Mouse (Mus musculus) thymus, adult 2 months (tissue): ENCODE measurements around the gene Dclre1c. TPM values are rescaled to one million over a fixed set of nuclear protein-coding genes. Genes with fewer than 3 reads are reported as not detected.
A peak's percentile ranks its signal among the peaks of the same experiment; 100 is the strongest.

Experiments used
- DNase-seq: peaks from one replicate; pipeline ENCODE4 v3.0.0; 2021
- H3K27ac ChIP-seq: fragments of 200-500 bp; 2 replicates; pipeline ENCODE4 v1.5.1; 2012; ENCODE audit warnings: low read length, control low read depth; ENCODE audit not compliant: control insufficient read depth, insufficient read depth
- H3K27me3 ChIP-seq: fragments of 200-500 bp; 2 replicates; pipeline ENCODE4 v1.6.1; 2012; ENCODE audit warnings: mild to moderate bottlenecking, low read length, moderate library complexity, mixed read lengths; ENCODE audit not compliant: control insufficient read depth, insufficient read depth
- H3K36me3 ChIP-seq: fragments of 200-500 bp; 2 replicates; pipeline ENCODE4 v1.6.1; 2012; ENCODE audit warnings: mild to moderate bottlenecking, low read length, moderate library complexity; ENCODE audit not compliant: control insufficient read depth, insufficient read depth
- H3K4me1 ChIP-seq: fragments of 200-500 bp; replicated peaks from 2 replicates; pipeline ENCODE4 v1.6.1; 2012; ENCODE audit warnings: low read length; ENCODE audit not compliant: control insufficient read depth, insufficient read depth
- H3K4me3 ChIP-seq: fragments of 200-500 bp; 2 replicates; pipeline ENCODE4 v1.5.1; 2012; ENCODE audit warnings: mild to moderate bottlenecking, low read length, control low read depth, moderate library complexity; ENCODE audit not compliant: control insufficient read depth, insufficient read depth
- CTCF ChIP-seq: fragments of 200-500 bp; IDR thresholded peaks from 2 replicates; pipeline ENCODE4 v1.5.1; 2012; ENCODE audit warnings: mild to moderate bottlenecking, control low read depth, low read length, moderate library complexity, borderline replicate concordance; ENCODE audit not compliant: control insufficient read depth, poor library complexity, insufficient read depth; ENCODE audit errors: extremely low read depth
- POLR2A ChIP-seq: fragments of 200-500 bp; IDR thresholded peaks from 2 replicates; pipeline ENCODE4 v1.6.1; 2012; ENCODE audit warnings: mild to moderate bottlenecking, low read length, control low read depth, moderate library complexity; ENCODE audit not compliant: control insufficient read depth, poor library complexity, insufficient read depth; ENCODE audit errors: extremely low read depth
- WGBS: fragments of 180-500 bp; shearing (Covaris S2); methylation state at CpG from one replicate; pipeline ENCODE4 v1.1.7; 2018; 5-methylcytosine and 5-hydroxymethylcytosine counted together
- polyA plus RNA-seq: library from polyadenylated mRNA; depleted of rRNA; stranded (reverse); fragments of >200 nt; gene quantifications from 2 replicates; pipeline ENCODE4 v1.2.3, GENCODE M21; 2012

Gene Dclre1c
- polyA plus RNA-seq, 1 experiment, result 28.1 TPM

DNA sequence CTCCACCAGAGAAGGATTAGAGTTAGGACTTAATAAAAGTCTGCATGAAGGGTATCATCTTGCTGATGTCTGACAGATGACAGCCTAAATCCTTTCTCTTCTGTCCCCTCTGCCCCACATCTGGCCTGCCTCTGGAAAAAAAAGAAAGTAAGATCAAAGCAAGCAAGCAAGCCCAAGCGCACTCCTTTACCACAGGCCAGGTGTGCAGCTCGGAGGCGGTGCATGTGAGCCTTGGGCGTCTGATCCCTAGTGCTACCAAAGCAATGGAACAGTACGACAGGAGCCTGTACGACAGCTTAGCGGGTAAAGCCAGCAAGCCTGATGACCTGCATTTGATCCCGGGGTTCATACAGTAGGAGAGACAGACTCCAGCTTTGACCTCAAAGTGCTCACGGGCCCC lies 7.0 kb downstream of the Dclre1c start:
- peaks cover 11% of the 10 kb centered on the region for H3K4me1 ChIP-seq
- H3K4me3 ChIP-seq, result no peak overlapping the region
- peak; percentile 73 for DNase-seq
- no peaks in the 10 kb centered on the region; the same call in 1 of the 2 replicates for H3K36me3 ChIP-seq
- WGBS, result 13% methylated on average over 9 of the region's 9 CpGs
- no peaks in the 10 kb centered on the region for H3K27me3 ChIP-seq
- H3K27ac ChIP-seq, result peak overlapping the region; percentile 56; the same call in 1 of the 2 replicates
- TF ChIP-seq CTCF, result no peak
- TF ChIP-seq POLR2A, result no peak

DNA sequence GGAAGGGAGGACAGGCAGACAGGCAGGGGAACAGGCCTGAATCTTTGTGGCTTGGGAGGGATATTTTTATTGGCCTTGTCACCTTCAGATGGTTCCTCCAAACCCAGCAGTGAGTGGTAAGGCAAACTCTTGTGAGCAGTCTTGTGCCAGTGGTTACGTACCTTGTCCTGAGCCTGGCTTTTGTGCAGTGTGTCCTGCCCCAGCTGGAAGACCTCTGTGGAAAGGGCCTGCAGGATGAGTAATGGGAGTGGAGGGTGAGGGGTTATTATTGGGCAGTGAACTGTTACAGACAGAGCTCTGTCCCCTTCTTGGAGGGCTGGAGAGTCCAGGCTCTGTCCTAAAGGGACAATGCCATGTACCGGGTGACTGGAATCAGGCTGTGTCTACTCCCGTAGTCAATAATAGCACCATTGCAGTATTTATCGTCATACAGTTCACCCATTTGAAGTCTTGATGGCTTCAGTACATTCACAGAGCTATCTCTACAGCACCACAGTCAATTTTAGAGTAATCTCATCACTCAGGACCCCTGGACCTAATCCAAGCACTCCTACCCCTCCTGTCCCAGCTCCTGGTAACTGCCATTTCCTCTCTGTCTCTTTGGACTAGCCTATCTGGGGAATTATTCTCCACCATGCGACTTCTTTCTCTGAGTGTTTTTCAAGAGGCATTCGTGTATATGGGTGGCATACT lies 11.6 kb downstream of the Dclre1c start:
- Histone ChIP-seq H3K27ac (no peak overlapping the region), H3K4me1 (peaks cover 9% of the 10 kb centered on the region), H3K36me3 (peaks cover 25% of the 10 kb centered on the region), H3K27me3 (no peaks in the 10 kb centered on the region), H3K4me3 (no peak overlapping the region)
- 94% methylated on average over 6 of the region's 6 CpGs for WGBS
- TF ChIP-seq CTCF (no peak), POLR2A (no peak)
- no peak for DNase-seq

DNA sequence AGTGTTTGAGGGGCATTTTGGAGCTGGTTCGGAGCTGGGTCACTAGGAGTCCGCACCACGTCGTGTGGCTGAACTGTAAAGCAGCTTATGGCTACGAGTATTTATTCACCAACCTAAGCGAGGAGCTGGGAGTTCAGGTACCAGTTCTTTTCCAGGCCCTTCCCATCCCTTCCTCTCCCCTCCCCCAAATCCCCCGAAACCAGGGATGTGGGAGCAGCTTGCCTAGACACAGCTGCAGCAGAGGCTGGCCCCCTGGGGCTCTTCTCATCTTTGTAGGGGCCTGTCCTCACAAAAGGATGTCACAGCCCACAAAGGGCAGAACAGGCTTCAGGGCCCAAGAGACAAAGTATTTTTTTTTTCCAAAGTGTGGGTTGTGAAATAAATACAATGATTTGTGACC lies 14.0 kb downstream of the Dclre1c start:
- 96% methylated on average over 7 of the region's 7 CpGs for WGBS
- TF ChIP-seq POLR2A, result no peak
- TF ChIP-seq CTCF, result no peak
- Histone ChIP-seq H3K27me3 (no peaks in the 10 kb centered on the region), H3K27ac (no peak overlapping the region), H3K4me1 (no peaks in the 10 kb centered on the region), H3K36me3 (peaks cover 46% of the 10 kb centered on the region), H3K4me3 (no peak overlapping the region)
- no peak for DNase-seq

DNA sequence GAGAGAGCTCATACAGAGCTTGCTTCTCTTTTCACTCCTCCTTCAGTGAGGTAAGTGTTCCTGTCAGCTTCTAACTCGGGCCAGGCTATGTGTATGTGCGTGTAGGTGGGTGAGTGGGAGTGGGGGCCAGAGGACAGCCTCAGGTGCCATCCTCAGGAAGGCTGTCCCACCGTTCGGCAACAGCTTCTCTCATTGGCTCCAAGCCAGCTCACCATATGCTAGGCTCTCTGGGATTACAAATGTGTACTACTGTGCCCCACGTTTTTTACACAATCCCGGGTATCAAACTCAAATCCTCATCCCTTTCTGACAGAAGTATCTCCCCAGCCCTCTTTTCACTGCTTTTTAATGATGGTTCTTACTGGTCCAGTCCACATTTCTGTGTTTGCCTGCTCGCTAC lies 20.3 kb downstream of the Dclre1c start:
- DNase-seq, result no peak
- H3K4me3 ChIP-seq, result no peak overlapping the region
- TF ChIP-seq POLR2A (no peak), CTCF (no peak)
- H3K4me1 ChIP-seq, result no peaks in the 10 kb centered on the region
- peaks cover 57% of the 10 kb centered on the region for H3K36me3 ChIP-seq
- H3K27me3 ChIP-seq, result no peaks in the 10 kb centered on the region
- no peak overlapping the region for H3K27ac ChIP-seq
- WGBS, result 95% methylated on average over 7 of the region's 7 CpGs

DNA sequence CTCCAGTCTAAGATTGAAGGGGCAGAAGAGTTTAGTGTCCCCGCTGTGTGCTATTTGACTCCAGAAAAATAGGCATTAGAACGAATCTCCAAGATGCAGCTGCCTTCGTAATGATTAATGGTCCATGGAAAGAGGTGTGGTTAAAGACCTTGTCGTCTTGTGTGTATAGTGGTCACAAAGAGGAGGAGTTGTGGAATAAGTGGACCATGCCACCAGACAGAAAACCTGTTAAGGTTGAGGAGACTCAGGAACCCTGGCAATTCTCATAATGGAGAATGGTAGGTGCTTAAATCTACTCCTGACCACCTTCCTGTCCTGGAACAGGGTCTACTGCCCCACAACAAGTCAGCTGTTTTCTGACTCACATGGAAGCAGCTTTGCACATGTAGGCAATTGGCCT lies 22.1 kb downstream of the Dclre1c start:
- no peak overlapping the region for H3K4me3 ChIP-seq
- H3K27ac ChIP-seq, result no peak overlapping the region
- H3K36me3 ChIP-seq, result peaks cover 65% of the 10 kb centered on the region
- no peaks in the 10 kb centered on the region for H3K27me3 ChIP-seq
- no peaks in the 10 kb centered on the region for H3K4me1 ChIP-seq
- no peak for DNase-seq
- WGBS, result 97% methylated on average over 4 of the region's 4 CpGs
- TF ChIP-seq CTCF, result no peak
- no peak for TF ChIP-seq POLR2A

DNA sequence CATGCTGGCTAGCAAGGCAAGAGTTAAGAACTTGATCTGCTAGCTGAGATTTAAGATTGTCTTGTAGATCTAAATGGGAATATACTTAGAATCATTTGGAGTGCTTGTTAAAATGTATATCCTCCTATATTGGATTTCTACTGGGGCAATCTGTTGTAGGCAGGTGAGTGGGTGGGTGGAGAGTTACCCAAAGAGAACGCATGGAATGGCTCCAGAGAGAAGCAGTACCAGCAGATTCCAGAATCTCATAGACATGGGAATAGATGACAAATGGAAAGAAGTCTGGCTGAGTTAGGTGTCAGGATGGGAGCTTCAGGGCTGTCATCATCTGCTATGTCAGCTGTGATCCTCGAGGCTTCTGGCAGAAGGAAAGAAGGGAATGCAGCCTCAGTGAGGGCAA lies 25.5 kb downstream of the Dclre1c start:
- no peak overlapping the region for H3K4me3 ChIP-seq
- H3K27me3 ChIP-seq, result no peaks in the 10 kb centered on the region
- no peak for TF ChIP-seq POLR2A
- TF ChIP-seq CTCF, result no peak
- 92% methylated on average over 2 of the region's 2 CpGs for WGBS
- H3K27ac ChIP-seq, result no peak overlapping the region
- H3K36me3 ChIP-seq, result peaks cover 70% of the 10 kb centered on the region
- DNase-seq, result no peak
- H3K4me1 ChIP-seq, result no peaks in the 10 kb centered on the region
